Mouse (Mus musculus): Measurements from ENCODE around the gene Ppp3ca.
"Not testable (repeated sequence)": the region's sequence is repeated elsewhere in the genome, so short reads cannot be mapped to it uniquely, and the experiment has no call there.

Gene Ppp3ca

GRCm38 (mm10) chr3:136688101-136688586 is 18.2 kb downstream of the Ppp3ca start:
- no peak for DNase-seq (ENCODE audit: low read depth)

- no peak for DNase-seq (ENCODE audit: low read depth)
Measured at GRCm38 (mm10) chr3:136689793-136690543, 20.0 kb downstream of the Ppp3ca start.

- peak; percentile 62 for DNase-seq (ENCODE audit: low read depth)
Measured at GRCm38 (mm10) chr3:136691984-136692383, 22.1 kb downstream of the Ppp3ca start.

- no peak for DNase-seq (ENCODE audit: low read depth)
Measured at GRCm38 (mm10) chr3:136693547-136693946, 23.6 kb downstream of the Ppp3ca start.

- DNase-seq (ENCODE audit: low read depth) = peak; percentile 98
Measured at GRCm38 (mm10) chr3:136697626-136698191, 27.8 kb downstream of the Ppp3ca start.

GRCm38 (mm10) chr3:136699711-136700110 is 29.8 kb downstream of the Ppp3ca start:
- DNase-seq (ENCODE audit: low read depth) = not testable (repeated sequence)

- DNase-seq (ENCODE audit: low read depth) = peak; percentile 80
Measured at GRCm38 (mm10) chr3:136700447-136701009, 30.6 kb downstream of the Ppp3ca start.

- DNase-seq (ENCODE audit: low read depth) = peak; percentile 42
Measured at GRCm38 (mm10) chr3:136702861-136703260, 32.9 kb downstream of the Ppp3ca start.

- DNase-seq (ENCODE audit: low read depth) = no peak
Measured at GRCm38 (mm10) chr3:136704515-136705247, 34.8 kb downstream of the Ppp3ca start.

GRCm38 (mm10) chr3:136706048-136706447 is 36.1 kb downstream of the Ppp3ca start:
- no peak for DNase-seq (ENCODE audit: low read depth)

GRCm38 (mm10) chr3:136706771-136707170 is 36.8 kb downstream of the Ppp3ca start:
- DNase-seq (ENCODE audit: low read depth) = no peak

GRCm38 (mm10) chr3:136707222-136708019 is 37.5 kb downstream of the Ppp3ca start:
- DNase-seq (ENCODE audit: low read depth) = no peak

- peak; percentile 70 for DNase-seq (ENCODE audit: low read depth)
Measured at GRCm38 (mm10) chr3:136708230-136708629, 38.3 kb downstream of the Ppp3ca start.

GRCm38 (mm10) chr3:136710310-136710906 is 40.5 kb downstream of the Ppp3ca start:
- no peak for DNase-seq (ENCODE audit: low read depth)

- no peak for DNase-seq (ENCODE audit: low read depth)
Measured at GRCm38 (mm10) chr3:136714307-136715039, 44.5 kb downstream of the Ppp3ca start.

GRCm38 (mm10) chr3:136716247-136716646 is 46.3 kb downstream of the Ppp3ca start:
- DNase-seq (ENCODE audit: low read depth) = no peak

- DNase-seq (ENCODE audit: low read depth) = no peak
Measured at GRCm38 (mm10) chr3:136718412-136718811, 48.5 kb downstream of the Ppp3ca start.

GRCm38 (mm10) chr3:136721241-136721640 is 51.3 kb downstream of the Ppp3ca start:
- no peak for DNase-seq (ENCODE audit: low read depth)

- DNase-seq (ENCODE audit: low read depth) = no peak
Measured at GRCm38 (mm10) chr3:136721804-136722427, 52.0 kb downstream of the Ppp3ca start.

- peak; percentile 64 for DNase-seq (ENCODE audit: low read depth)
Measured at GRCm38 (mm10) chr3:136722493-136722892, 52.6 kb downstream of the Ppp3ca start.

Measured in 416B (cell line).